Mouse (Mus musculus): ENCODE measurements around the gene Leprot. TPM values are rescaled to one million over a fixed set of nuclear protein-coding genes. Genes with fewer than 3 reads are reported as not detected.

The Leprot gene
- polyA plus RNA-seq (2014; fragmentation: Illumina TruSeq; extraction: RNeasy Lipid Tissue Mini Kit (QIAGEN cat#74804); ENCODE audit: low read depth, low replicate concordance), result 138 TPM

DNA sequence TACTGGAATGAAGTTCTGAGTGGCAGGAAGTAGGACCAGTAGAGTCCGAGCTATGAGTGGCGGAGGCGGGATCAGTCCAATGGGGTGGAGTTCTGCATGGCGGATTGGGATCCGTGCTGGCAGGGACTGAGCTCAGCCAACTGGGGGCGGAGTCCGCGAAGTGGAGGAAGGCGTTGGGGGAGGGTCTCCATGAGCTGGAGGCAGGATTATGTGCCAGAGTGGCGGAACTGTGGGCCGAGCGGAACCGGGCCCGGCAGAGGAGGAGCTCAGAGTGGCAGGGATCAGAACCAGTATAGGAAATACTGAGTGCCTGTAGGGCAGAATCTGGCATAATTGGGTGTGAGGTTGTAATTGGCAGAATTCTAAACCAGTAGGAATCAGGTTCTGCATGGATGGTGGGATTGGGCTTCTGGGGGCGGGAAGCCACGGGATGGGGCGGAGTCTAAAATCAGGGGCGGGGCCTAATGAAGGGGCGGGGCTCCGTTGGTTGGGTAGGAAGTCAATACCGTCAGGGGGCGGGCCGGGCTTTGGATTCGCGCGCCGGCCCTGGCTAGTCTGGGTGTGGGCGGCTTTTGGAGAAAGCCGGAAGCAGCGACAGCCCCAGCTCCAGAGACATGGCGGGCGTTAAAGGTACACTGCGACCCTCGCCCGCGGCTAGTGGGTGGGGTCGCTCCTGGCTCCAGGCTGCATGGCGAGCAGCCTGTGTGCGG is at the start of gene Leprot:
TSS of gene Leprot (plus strand) at position 523 of the 710 bp plus-strand sequence.

Other genes starting within 250 kb of the Leprot start
- 7.4 TPM for gene Ak4, start 228.4 kb upstream of the Leprot start, polyA plus RNA-seq (2014; fragmentation: Illumina TruSeq; extraction: RNeasy Lipid Tissue Mini Kit (QIAGEN cat#74804); ENCODE audit: low read depth, low replicate concordance)
- 3.6 TPM for gene Dnajc6, start 151.1 kb upstream of the Leprot start, polyA plus RNA-seq (2014; fragmentation: Illumina TruSeq; extraction: RNeasy Lipid Tissue Mini Kit (QIAGEN cat#74804); ENCODE audit: low read depth, low replicate concordance)
- gene Lepr, start 69.7 kb downstream of the Leprot start, polyA plus RNA-seq (2014; fragmentation: Illumina TruSeq; extraction: RNeasy Lipid Tissue Mini Kit (QIAGEN cat#74804); ENCODE audit: low read depth, low replicate concordance), result 25.8 TPM
- gene B020004J07Rik, start 196.3 kb downstream of the Leprot start, polyA plus RNA-seq (2014; fragmentation: Illumina TruSeq; extraction: RNeasy Lipid Tissue Mini Kit (QIAGEN cat#74804); ENCODE audit: low read depth, low replicate concordance), result not detected
- not detected for gene C130073F10Rik, start 246.1 kb downstream of the Leprot start, polyA plus RNA-seq (2014; fragmentation: Illumina TruSeq; extraction: RNeasy Lipid Tissue Mini Kit (QIAGEN cat#74804); ENCODE audit: low read depth, low replicate concordance)